Mouse (Mus musculus) liver, embryonic 14.5 days (tissue): ENCODE measurements around the gene Spindoc.

ENCODE experiments used
- CTCF ChIP-seq: IDR thresholded peaks from 2 replicates; pipeline ENCODE4 v1.5.1; 2016; ENCODE audit warnings: antibody characterized with exemption, low read depth, control low read depth
- EP300 ChIP-seq: IDR thresholded peaks from 2 replicates; pipeline ENCODE4 v1.6.1; 2016; ENCODE audit warnings: antibody characterized with exemption, low read depth

GRCm38 (mm10) chr19:7340780-7341475 is 41.9 kb downstream of the Spindoc start:
- TF ChIP-seq CTCF: no peak
- no peak for TF ChIP-seq EP300
